Mouse (Mus musculus) stomach, embryonic 15.5 days (tissue): ENCODE measurements at regions not wholly inside any gene's neighbourhood (a gene's known extent, or its start where the extent isn't known, plus 50 kb on each side); places are given as distances from the start of the nearest gene placed in this dataset.

Experiments used
- ATAC-seq: fragments of 200-750 bp; cut with Nextera tagmentation; 2 replicates; pipeline ENCODE4 v1.8.0; 2017; ENCODE audit warnings: low read depth, moderate number of reproducible peaks, moderate TSS enrichment; ENCODE audit not compliant: insufficient read depth, low FRiP score
- H3K27ac ChIP-seq: fragments of 300-500 bp; sonication (generic); 2 replicates; pipeline ENCODE4 v1.5.1; 2015; ENCODE audit warnings: mild to moderate bottlenecking, inconsistent platforms
- H3K27me3 ChIP-seq: fragments of 300-500 bp; sonication (generic); replicated peaks from 2 replicates; pipeline ENCODE4 v1.6.1; 2015; ENCODE audit warnings: inconsistent platforms
- H3K36me3 ChIP-seq: fragments of 300-500 bp; sonication (generic); 2 replicates; pipeline ENCODE4 v1.6.1; 2015; ENCODE audit warnings: inconsistent platforms
- H3K4me1 ChIP-seq: fragments of 300-500 bp; sonication (generic); 2 replicates; pipeline ENCODE4 v1.6.1; 2015; ENCODE audit warnings: inconsistent platforms
- H3K4me2 ChIP-seq: fragments of 300-500 bp; sonication (generic); 2 replicates; pipeline ENCODE4 v1.6.1; 2015; ENCODE audit warnings: mild to moderate bottlenecking, inconsistent platforms
- H3K4me3 ChIP-seq: fragments of 300-500 bp; sonication (generic); replicated peaks from 2 replicates; pipeline ENCODE4 v1.5.1; 2015; ENCODE audit warnings: inconsistent platforms
- H3K9ac ChIP-seq: fragments of 300-500 bp; sonication (generic); 2 replicates; pipeline ENCODE4 v1.6.1; 2015; ENCODE audit warnings: inconsistent platforms
- H3K9me3 ChIP-seq: fragments of 300-500 bp; sonication (generic); 2 replicates; pipeline ENCODE4 v1.6.1; 2016; ENCODE audit warnings: inconsistent platforms
- WGBS: fragments of 180-500 bp; shearing (Covaris S2); methylation state at CpG from one replicate; pipeline ENCODE4 v1.1.7; 2015; 5-methylcytosine and 5-hydroxymethylcytosine counted together

DNA sequence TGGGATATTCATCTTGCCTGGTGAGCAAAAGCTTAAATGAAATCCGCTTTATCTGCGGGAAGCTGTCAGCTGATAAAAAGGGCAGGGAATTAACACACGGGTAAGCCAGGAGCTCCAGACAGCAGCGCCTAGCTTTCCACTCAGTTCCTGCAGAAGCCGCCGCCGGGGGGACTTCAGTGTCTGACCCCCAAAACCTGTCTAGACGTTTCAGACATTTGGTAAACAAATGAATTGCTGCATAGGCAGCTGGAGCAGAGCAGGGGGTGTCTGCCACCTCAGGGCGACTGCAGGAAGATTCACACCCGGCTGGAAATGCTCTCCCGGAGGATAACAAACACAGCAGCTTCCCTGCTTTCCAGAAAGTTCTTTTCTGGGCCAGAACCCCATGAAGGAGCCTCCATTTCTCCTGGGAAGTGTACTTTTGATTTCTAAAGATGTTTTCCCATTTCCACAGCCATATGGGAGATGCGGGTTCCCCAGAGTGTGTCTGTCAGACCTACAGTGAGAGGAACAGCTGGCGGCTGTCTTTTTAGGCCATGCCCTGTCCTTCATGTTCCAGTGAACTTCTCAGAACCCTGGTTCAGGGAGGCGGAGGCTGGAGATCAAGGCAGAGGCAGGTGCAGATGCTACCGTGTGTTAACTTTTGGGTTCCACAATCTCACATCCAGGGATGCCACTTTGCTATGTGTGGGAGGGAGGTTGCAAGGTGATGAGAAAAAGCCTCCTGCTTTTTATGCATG is 58.7 kb upstream of the Pmepa1 start:
- 23% methylated on average over 15 of the region's 15 CpGs for WGBS
- Histone ChIP-seq H3K9me3 (no peaks in the 10 kb centered on the region), H3K4me1 (peaks cover 41% of the 10 kb centered on the region), H3K27me3 (no peaks in the 10 kb centered on the region), H3K9ac (no peak overlapping the region), H3K4me3 (no peak overlapping the region), H3K36me3 (no peaks in the 10 kb centered on the region), H3K4me2 (peak overlapping the region; percentile 24; the same call in 1 of the 2 replicates), H3K27ac (peak overlapping the region; percentile 68)
- no peak for ATAC-seq

DNA sequence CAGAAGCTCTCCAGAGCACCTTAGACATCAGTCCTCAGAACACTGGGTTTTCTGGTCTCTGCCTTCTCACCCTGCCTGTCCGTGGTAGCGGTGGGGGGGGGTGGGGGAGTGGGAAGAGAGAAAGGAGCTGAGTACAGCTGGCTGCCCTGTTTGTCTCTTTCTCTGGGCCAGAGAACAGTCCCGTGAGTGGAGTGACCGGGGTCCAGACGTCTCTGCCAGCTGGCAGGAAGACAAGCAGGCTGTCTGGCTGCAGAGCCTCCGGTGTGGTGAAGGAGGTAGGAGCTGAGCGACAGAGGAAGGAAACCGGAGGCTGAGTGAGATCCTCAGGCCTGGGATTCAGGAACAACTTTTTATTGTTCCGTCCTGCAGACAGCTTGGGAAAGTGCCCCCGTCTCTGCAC is 59.5 kb upstream of the Pmepa1 start:
- WGBS: 21% methylated on average over 10 of the region's 10 CpGs
- H3K36me3 ChIP-seq: no peaks in the 10 kb centered on the region
- H3K9ac ChIP-seq: no peak overlapping the region
- H3K4me3 ChIP-seq: no peak overlapping the region
- H3K4me1 ChIP-seq: peaks cover 46% of the 10 kb centered on the region
- H3K27ac ChIP-seq: peak overlapping the region; percentile 68
- peak; percentile 56; the same call in 1 of the 2 replicates for ATAC-seq
- H3K9me3 ChIP-seq: no peaks in the 10 kb centered on the region
- H3K27me3 ChIP-seq: 0 out of 2 replicates have a peak, but pooled peaks cover 4% of the 10 kb centered on the region
- H3K4me2 ChIP-seq: peak overlapping the region; percentile 24

DNA sequence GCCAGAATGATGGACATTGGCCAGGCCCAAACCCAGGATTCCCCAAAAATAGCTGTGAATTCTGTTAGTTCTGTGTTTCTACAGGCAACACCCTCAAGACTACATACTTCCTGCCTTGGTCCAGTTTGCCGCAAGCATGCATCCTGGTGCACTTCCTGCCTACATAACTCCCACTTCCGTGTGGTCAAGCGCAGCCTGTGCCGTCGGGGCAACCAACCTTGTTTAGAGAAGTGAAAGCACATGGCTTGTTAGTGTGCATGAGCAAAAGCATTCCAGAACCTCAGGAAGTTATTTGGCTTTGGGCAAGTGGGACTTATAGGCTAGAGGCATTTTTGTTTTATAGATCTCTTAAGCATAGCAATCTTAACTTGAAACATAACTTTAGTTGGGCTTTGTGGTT is 61.3 kb upstream of the Pmepa1 start:
- H3K4me3 ChIP-seq: no peak overlapping the region

DNA sequence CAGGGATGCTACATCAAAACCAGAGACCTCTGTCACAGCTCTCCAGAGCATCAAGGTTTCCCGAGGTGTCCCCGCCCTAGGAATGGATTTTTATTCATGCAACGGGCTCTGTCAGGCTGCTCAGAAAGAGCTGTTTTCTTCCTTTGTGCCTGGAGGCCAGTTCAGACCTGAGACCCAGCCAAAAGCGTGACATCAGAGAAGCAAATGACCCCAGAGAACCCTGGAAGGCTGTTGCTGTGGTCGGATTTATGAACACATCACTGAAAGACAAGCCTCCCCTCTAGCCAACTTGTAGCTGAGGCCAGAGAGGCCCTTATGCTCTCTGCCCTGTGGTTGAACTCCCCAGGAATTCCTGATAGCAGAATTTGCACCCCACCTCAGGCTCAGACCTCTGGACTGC is 62.3 kb upstream of the Pmepa1 start:
- Histone ChIP-seq H3K4me2 (no peak overlapping the region), H3K27me3 (0 out of 2 replicates have a peak, but pooled peaks cover 4% of the 10 kb centered on the region), H3K4me3 (no peak overlapping the region), H3K9me3 (no peaks in the 10 kb centered on the region), H3K4me1 (peaks cover 54% of the 10 kb centered on the region), H3K27ac (peak overlapping the region; percentile 72), H3K9ac (no peak overlapping the region), H3K36me3 (no peaks in the 10 kb centered on the region)
- no peak for ATAC-seq
- 44% methylated on average over 5 of the region's 5 CpGs for WGBS

More for the DNA sequence above, 61.3 kb upstream of the Pmepa1 start:
- 76% methylated on average over 5 of the region's 5 CpGs for WGBS
- Histone ChIP-seq H3K4me2 (no peak overlapping the region), H3K9me3 (no peaks in the 10 kb centered on the region), H3K27ac (no peak overlapping the region), H3K36me3 (no peaks in the 10 kb centered on the region), H3K27me3 (0 out of 2 replicates have a peak, but pooled peaks cover 4% of the 10 kb centered on the region), H3K4me1 (peaks cover 48% of the 10 kb centered on the region), H3K9ac (no peak overlapping the region)
- no peak for ATAC-seq

DNA sequence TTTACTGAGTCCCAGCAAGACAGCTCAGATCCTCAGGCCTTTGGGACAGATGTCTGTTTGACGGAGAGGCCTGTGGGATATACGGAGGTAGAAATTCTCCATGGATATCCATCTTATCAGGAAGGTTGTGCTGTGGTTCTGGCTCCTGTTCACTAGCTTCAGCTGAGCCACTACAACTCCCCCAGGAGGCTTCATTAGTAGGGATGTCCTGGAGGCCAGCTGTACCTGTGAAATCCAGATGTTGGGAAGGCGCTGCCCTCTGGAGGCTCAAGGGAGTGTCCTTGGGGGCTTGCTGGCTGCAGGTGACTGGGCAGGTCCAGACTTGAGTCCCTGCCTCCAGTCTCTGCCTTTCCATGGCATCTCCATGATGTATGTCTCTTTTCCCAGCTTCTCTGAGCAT is 62.9 kb upstream of the Pmepa1 start:
- no peak overlapping the region for H3K9ac ChIP-seq
- H3K4me3 ChIP-seq: no peak overlapping the region
- H3K36me3 ChIP-seq: no peaks in the 10 kb centered on the region
- H3K4me2 ChIP-seq: no peak overlapping the region
- peak overlapping the region; percentile 72 for H3K27ac ChIP-seq
- 0 out of 2 replicates have a peak, but pooled peaks cover 4% of the 10 kb centered on the region for H3K27me3 ChIP-seq
- WGBS: 66% methylated on average over 3 of the region's 3 CpGs
- peaks cover 49% of the 10 kb centered on the region for H3K4me1 ChIP-seq
- no peaks in the 10 kb centered on the region for H3K9me3 ChIP-seq
- ATAC-seq: no peak

DNA sequence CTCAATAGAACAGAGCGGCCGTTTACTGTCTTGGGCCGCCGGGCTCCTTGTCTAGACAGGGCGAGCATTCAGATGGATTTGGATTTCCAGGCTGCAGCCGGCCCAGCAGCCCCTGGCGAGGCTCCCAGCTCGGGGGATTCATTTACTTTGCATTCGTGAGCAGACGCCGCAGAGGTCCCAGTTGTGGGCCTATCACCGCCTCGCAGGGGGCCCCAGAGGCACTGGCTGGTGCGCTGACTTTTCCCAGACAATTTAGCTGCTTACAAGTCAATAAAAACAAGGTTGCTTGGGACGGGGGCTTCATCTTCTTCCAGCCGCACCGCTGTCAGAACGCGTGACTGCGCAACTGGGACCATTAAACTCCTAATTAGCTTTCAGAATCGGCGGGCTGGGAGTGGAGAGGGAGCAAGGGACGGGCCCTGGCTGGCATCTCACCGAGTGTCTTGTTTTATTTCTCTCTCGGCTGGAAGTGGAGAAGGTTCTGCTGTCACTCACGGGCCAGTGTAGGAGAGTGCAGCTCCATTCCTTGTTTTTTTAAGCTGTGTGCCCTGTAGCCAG is 63.8 kb upstream of the Pmepa1 start:
- 0 out of 2 replicates have a peak, but pooled peaks cover 4% of the 10 kb centered on the region for H3K27me3 ChIP-seq
- no peak overlapping the region for H3K4me3 ChIP-seq
- 10% methylated on average over 26 of the region's 26 CpGs for WGBS
- no peaks in the 10 kb centered on the region for H3K36me3 ChIP-seq
- peaks cover 40% of the 10 kb centered on the region for H3K4me1 ChIP-seq
- no peak overlapping the region for H3K9ac ChIP-seq
- ATAC-seq: peak; percentile 54; the same call in 1 of the 2 replicates
- H3K9me3 ChIP-seq: no peaks in the 10 kb centered on the region
- H3K4me2 ChIP-seq: peak overlapping the region; percentile 38
- H3K27ac ChIP-seq: peak overlapping the region; percentile 72

DNA sequence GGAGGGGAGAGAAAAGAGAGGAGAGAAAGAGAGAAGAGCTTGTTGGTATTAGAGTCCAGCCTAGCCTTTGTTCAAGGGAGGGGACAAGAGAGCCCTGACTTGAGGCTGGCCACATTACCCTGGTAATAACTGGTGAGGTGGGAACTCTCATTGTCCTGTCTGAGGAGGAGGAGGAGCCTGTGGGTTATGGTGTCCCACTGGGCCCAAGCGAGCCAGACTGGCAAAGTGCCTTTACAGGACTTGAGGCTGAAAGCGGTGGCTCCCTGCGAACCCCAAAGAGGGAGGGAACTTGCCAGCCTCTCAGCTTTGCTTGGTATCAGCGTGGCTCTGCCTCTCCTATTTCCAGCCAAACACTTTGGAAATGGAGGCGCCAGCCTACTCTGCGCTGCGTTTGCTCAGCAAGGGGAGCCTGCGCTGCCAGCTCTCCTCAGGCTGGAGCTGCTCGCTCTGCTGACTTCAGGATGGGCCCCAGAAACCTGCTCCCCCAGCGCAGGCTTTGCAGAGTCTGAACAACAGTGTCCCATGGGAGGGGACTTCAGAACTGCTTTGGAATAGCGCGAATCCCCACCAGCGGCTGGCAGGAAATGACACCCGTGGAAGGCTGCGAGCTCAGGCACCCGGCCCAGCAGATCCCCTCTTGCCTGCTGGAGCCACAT is 66.4 kb upstream of the Pmepa1 start:
- Histone ChIP-seq H3K9me3 (no peaks in the 10 kb centered on the region), H3K27me3 (0 out of 2 replicates have a peak, but pooled peaks cover 4% of the 10 kb centered on the region), H3K4me3 (no peak overlapping the region), H3K9ac (no peak overlapping the region), H3K4me1 (peaks cover 24% of the 10 kb centered on the region), H3K4me2 (no peak overlapping the region), H3K36me3 (no peaks in the 10 kb centered on the region), H3K27ac (no peak overlapping the region)
- 68% methylated on average over 16 of the region's 16 CpGs for WGBS
- no peak for ATAC-seq

DNA sequence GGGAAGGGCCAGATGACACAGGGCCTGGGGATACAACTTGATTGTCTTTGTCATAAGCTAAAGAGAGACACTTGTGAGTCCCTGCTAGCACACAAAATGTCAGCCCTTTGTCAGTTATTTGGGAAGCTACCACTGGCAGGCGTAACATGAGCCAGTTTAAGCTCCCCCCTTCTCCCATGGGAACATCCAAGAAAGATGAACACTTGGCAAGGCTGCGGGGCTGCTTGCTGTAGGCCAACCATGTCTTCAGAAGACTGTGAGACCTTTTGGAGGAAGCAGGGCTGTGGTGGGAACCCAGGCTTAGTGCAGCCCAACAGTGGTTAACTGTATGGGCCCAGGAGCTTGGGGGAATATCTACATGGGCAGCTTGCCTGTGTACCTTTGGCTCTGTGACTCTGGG is 67.3 kb upstream of the Pmepa1 start:
- no peak for ATAC-seq
- H3K9ac ChIP-seq: no peak overlapping the region
- H3K4me1 ChIP-seq: peaks cover 24% of the 10 kb centered on the region
- H3K27me3 ChIP-seq: 0 out of 2 replicates have a peak, but pooled peaks cover 4% of the 10 kb centered on the region
- no peak overlapping the region for H3K4me3 ChIP-seq
- no peak overlapping the region for H3K4me2 ChIP-seq
- no peaks in the 10 kb centered on the region for H3K9me3 ChIP-seq
- WGBS: 83% methylated on average over 2 of the region's 2 CpGs
- H3K36me3 ChIP-seq: no peaks in the 10 kb centered on the region
- H3K27ac ChIP-seq: no peak overlapping the region

DNA sequence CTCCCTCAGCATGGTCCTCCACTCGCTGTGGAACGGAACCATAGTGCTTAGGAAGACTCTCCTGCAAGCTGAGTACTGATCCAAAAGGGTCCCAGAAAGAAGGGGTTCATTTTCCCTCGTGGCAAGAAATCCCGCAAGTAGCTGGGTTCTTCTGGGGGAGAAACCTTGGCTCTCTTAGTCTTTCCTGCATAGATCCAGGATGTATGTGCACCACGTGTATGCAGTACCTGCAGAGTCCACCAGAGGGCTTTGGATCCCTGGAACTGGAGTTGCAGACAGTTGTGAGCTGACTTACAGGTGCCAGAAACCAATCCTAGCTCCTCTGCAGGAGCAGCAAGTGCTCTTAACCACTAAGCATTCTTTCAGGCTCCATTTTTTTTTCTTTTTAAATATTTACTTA is 67.9 kb upstream of the Pmepa1 start:
- Histone ChIP-seq H3K9me3 (no peaks in the 10 kb centered on the region), H3K9ac (no peak overlapping the region), H3K27ac (no peak overlapping the region), H3K36me3 (no peaks in the 10 kb centered on the region), H3K4me2 (no peak overlapping the region), H3K4me3 (no peak overlapping the region), H3K4me1 (peaks cover 20% of the 10 kb centered on the region), H3K27me3 (0 out of 2 replicates have a peak, but pooled peaks cover 4% of the 10 kb centered on the region)
- no peak for ATAC-seq
- 93% methylated on average over 5 of the region's 5 CpGs for WGBS

DNA sequence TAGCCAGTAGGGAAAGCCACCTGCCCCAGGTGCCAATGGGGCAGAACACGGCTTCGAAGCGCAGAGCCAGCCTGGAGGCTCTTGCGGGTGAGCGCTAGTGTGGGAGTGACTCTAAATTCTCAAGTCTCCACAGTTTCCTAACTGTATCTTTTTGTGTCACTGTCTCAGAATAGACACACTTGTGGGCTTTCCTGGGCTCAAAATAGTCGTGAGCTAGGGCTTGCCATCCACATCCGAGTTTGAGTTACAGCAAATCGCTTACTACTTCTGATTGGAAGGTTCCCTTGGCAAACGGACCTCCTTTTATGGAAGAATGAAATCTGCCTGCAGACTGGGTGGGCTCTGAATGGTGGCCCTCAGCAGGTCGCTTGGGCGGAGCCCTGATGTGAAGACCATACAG is 71.0 kb upstream of the Pmepa1 start:
- ATAC-seq: no peak
- no peak overlapping the region for H3K9ac ChIP-seq
- no peak overlapping the region for H3K4me3 ChIP-seq
- H3K27me3 ChIP-seq: no peaks in the 10 kb centered on the region
- H3K4me1 ChIP-seq: peaks cover 23% of the 10 kb centered on the region
- H3K36me3 ChIP-seq: no peaks in the 10 kb centered on the region
- H3K27ac ChIP-seq: no peak overlapping the region
- H3K4me2 ChIP-seq: no peak overlapping the region
- 67% methylated on average over 11 of the region's 11 CpGs for WGBS
- H3K9me3 ChIP-seq: no peaks in the 10 kb centered on the region

DNA sequence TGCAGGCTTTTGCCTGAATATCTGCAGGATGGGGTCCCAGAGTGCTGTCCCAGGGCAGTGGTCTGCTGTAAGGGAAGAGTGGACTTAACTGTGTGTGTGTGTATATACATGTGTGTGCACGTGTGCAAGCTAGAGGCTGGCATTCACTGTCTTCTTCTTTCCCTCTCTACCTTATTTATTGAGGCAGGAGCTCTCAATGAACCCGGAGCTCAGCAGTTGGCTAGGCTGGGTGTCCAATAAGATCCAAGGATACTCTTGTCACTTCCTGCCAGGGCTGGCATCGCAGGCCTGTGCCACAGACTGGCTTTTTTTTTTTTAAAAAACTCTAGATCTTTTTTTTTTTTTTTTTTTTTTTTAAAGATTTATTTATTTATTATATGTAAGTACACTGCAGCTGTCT is 72.4 kb upstream of the Pmepa1 start:
- H3K4me2 ChIP-seq: no peak overlapping the region
- H3K36me3 ChIP-seq: no peaks in the 10 kb centered on the region
- no peak overlapping the region for H3K4me3 ChIP-seq
- peaks cover 22% of the 10 kb centered on the region for H3K4me1 ChIP-seq
- no peaks in the 10 kb centered on the region for H3K27me3 ChIP-seq
- 76% methylated on average over 3 of the region's 3 CpGs for WGBS
- no peak overlapping the region for H3K27ac ChIP-seq
- no peaks in the 10 kb centered on the region for H3K9me3 ChIP-seq
- H3K9ac ChIP-seq: no peak overlapping the region
- no peak for ATAC-seq

DNA sequence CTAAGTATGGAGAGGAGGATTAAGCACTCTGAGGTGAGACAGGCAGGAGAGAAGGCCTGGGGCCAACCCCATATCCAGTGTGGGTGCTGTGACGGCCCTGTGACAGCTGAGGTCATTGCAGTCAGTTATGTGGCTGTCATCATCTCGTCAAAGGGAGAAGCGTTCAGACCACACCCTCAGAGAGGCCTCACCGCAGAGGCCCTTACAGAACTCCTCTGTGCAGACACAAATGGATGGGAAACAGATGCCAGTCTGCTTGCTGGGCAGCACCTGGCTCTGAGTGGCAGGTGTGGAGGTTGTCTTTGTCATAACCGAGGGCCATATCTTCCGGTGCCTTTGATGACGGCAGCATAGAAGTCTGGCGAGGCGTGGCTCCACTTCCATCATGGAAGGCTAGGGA is 73.2 kb upstream of the Pmepa1 start:
- ATAC-seq: no peak
- WGBS: 70% methylated on average over 9 of the region's 9 CpGs
- Histone ChIP-seq H3K36me3 (no peaks in the 10 kb centered on the region), H3K9ac (no peak overlapping the region), H3K4me3 (no peak overlapping the region), H3K27me3 (no peaks in the 10 kb centered on the region), H3K9me3 (no peaks in the 10 kb centered on the region), H3K4me2 (no peak overlapping the region), H3K27ac (no peak overlapping the region), H3K4me1 (peaks cover 22% of the 10 kb centered on the region)
